23 mouse cellular contexts compared by ENCODE assay signal in the genomic region with DNA sequence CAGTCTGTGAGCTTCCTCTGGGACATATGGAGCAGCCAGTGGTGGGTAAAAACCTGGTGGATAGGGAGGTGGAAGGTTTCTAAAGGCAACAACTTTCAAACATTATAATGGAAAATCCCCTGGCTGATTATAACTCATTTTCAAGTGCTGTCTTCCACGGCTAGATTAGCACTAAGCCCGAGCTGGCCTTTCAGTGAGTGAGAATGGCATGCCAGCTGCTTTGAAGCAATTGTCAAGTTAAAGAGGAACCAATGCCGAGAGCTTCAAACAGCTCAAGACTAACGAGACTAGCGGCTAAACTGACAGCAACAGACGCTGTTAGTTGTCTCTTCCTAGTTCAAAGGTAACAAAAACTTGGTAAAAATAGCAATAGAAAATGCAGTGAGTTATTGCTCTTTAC.
DNase-seq lines count a peak whose midpoint lies in the region; ATAC-seq and TF ChIP-seq lines count a peak whose summit lies in the region.
"Had no signal": no experiment of that assay in that cellular context is flagged by ENCODE, and none has a peak within 500 bp of the region (broad histone marks: within the 10 kb centered on the region; RNA-seq: fewer than 3 reads in every experiment).

No protein-coding gene starts in this region.

- H3K4me1 ChIP-seq in forebrain, embryonic 10.5 days: peaks cover 16% of the 10 kb centered on the region
- H3K4me1 ChIP-seq in forebrain, embryonic 15.5 days: peaks cover 6% of the 10 kb centered on the region; the same call in 1 of the 2 replicates
- peaks cover 20% of the 10 kb centered on the region for H3K4me1 ChIP-seq in heart, embryonic 13.5 days
- H3K4me1 ChIP-seq in midbrain, embryonic 12.5 days: peaks cover 6% of the 10 kb centered on the region; the same call in 1 of the 2 replicates
- peaks cover 15% of the 10 kb centered on the region for H3K4me1 ChIP-seq in midbrain, embryonic 10.5 days
- H3K4me1 ChIP-seq: limb, embryonic 15.5 days; liver, embryonic 15.5 days; lung, embryonic 15.5 days; megakaryocyte, embryonic 14.5 days; neural tube, embryonic 12.5 days had no signal

- intact Hi-C loops in heart, postnatal 14 days (cut with DNase I): no loop called here

- TF ChIP-seq POLR2A in myocyte (IDR thresholded peaks at IDR 0.05; ENCODE audit: insufficient read length, low read depth): no peak

- no peaks in the 10 kb centered on the region for H3K79me2 ChIP-seq in myocyte (ENCODE audit: control insufficient read depth, insufficient read depth)

- WGBS in forebrain, embryonic 10.5 days: 22% methylated on average over 6 of the region's 6 CpGs
- 7% methylated on average over 6 of the region's 6 CpGs for WGBS in forebrain, embryonic 15.5 days
- WGBS in heart, embryonic 13.5 days: 22% methylated on average over 6 of the region's 6 CpGs
- WGBS in midbrain, embryonic 12.5 days: 12% methylated on average over 6 of the region's 6 CpGs
- WGBS in midbrain, embryonic 10.5 days: 21% methylated on average over 6 of the region's 6 CpGs

- H3K9me3 ChIP-seq in forebrain, embryonic 10.5 days: no peaks in the 10 kb centered on the region
- no peaks in the 10 kb centered on the region for H3K9me3 ChIP-seq in forebrain, embryonic 15.5 days
- no peaks in the 10 kb centered on the region for H3K9me3 ChIP-seq in heart, embryonic 13.5 days
- H3K9me3 ChIP-seq in midbrain, embryonic 12.5 days: no peaks in the 10 kb centered on the region
- H3K9me3 ChIP-seq in midbrain, embryonic 10.5 days (replicated peaks): no peaks in the 10 kb centered on the region
- H3K9me3 ChIP-seq: hindbrain, embryonic 13.5 days; limb, embryonic 15.5 days; liver, embryonic 15.5 days; lung, embryonic 15.5 days; megakaryocyte, embryonic 14.5 days; neural tube, embryonic 12.5 days had no signal

- no peaks in the 10 kb centered on the region for H3K36me3 ChIP-seq in forebrain, embryonic 10.5 days (replicated peaks)
- H3K36me3 ChIP-seq in forebrain, embryonic 15.5 days: no peaks in the 10 kb centered on the region
- no peaks in the 10 kb centered on the region for H3K36me3 ChIP-seq in heart, embryonic 13.5 days
- H3K36me3 ChIP-seq in midbrain, embryonic 12.5 days: no peaks in the 10 kb centered on the region
- no peaks in the 10 kb centered on the region for H3K36me3 ChIP-seq in midbrain, embryonic 10.5 days
- H3K36me3 ChIP-seq in myocyte (ENCODE audit: control insufficient read depth, insufficient read depth): no peaks in the 10 kb centered on the region
- H3K36me3 ChIP-seq: hindbrain, embryonic 13.5 days; limb, embryonic 15.5 days; liver, embryonic 15.5 days; lung, embryonic 15.5 days; neural tube, embryonic 12.5 days had no signal

- H3K9ac ChIP-seq in forebrain, embryonic 15.5 days (replicated peaks): no peak overlapping the region
- no peak overlapping the region for H3K9ac ChIP-seq in heart, embryonic 13.5 days
- H3K9ac ChIP-seq in midbrain, embryonic 12.5 days (replicated peaks): no peak overlapping the region
- H3K9ac ChIP-seq: hindbrain, embryonic 13.5 days; limb, embryonic 15.5 days; liver, embryonic 15.5 days; lung, embryonic 15.5 days; neural tube, embryonic 12.5 days had no signal

- H3K27me3 ChIP-seq in forebrain, embryonic 10.5 days (ENCODE audit: poor library complexity, severe bottlenecking): no peaks in the 10 kb centered on the region
- no peaks in the 10 kb centered on the region for H3K27me3 ChIP-seq in forebrain, embryonic 15.5 days
- H3K27me3 ChIP-seq in heart, embryonic 13.5 days (replicated peaks): no peaks in the 10 kb centered on the region
- no peaks in the 10 kb centered on the region for H3K27me3 ChIP-seq in midbrain, embryonic 12.5 days
- H3K27me3 ChIP-seq in midbrain, embryonic 10.5 days (ENCODE audit: low read depth, poor library complexity, severe bottlenecking): no peaks in the 10 kb centered on the region
- H3K27me3 ChIP-seq in myocyte (ENCODE audit: control insufficient read depth, insufficient read depth, insufficient read length): no peaks in the 10 kb centered on the region
- H3K27me3 ChIP-seq: hindbrain, embryonic 13.5 days; limb, embryonic 15.5 days; liver, embryonic 15.5 days; lung, embryonic 15.5 days; megakaryocyte, embryonic 14.5 days; neural tube, embryonic 12.5 days had no signal

- no peak overlapping the region for H3K4me2 ChIP-seq in forebrain, embryonic 15.5 days (replicated peaks)
- H3K4me2 ChIP-seq in heart, embryonic 13.5 days: peak overlapping the region; percentile 27; the same call in 1 of the 2 replicates
- H3K4me2 ChIP-seq in midbrain, embryonic 12.5 days (replicated peaks): no peak overlapping the region
- peak overlapping the region; percentile 41 for H3K4me2 ChIP-seq in myocyte (ENCODE audit: low read depth)
- H3K4me2 ChIP-seq: hindbrain, embryonic 13.5 days; limb, embryonic 15.5 days; liver, embryonic 15.5 days; lung, embryonic 15.5 days; neural tube, embryonic 12.5 days had no signal

- DNase-seq in forebrain, embryonic 10.5 days (ENCODE audit: extremely low spot score, low spot score): no peak
- DNase-seq in heart, postnatal 14 days: no peak
- no peak for DNase-seq in midbrain, embryonic 10.5 days (ENCODE audit: low spot score)
- DNase-seq: adrenal gland, postnatal 36 days; cerebellum, adult 11-12 months; cerebellum, postnatal 10 days; gastrocnemius, postnatal 36 days; kidney, adult 11 months; left cerebral cortex, postnatal 4 days; lung, postnatal 36 days; right cerebral cortex, postnatal 4 days; thymus, postnatal 14 days had no signal

- H3ac ChIP-seq in myocyte (ENCODE audit: control insufficient read depth, insufficient read length): no peak overlapping the region

- H3K27ac ChIP-seq in forebrain, embryonic 10.5 days: peak overlapping the region; percentile 20; the same call in 1 of the 2 replicates
- H3K27ac ChIP-seq in forebrain, embryonic 15.5 days (replicated peaks): no peak overlapping the region
- H3K27ac ChIP-seq in heart, embryonic 13.5 days (replicated peaks): peak overlapping the region; percentile 15; the same call in 1 of the 2 replicates
- no peak overlapping the region for H3K27ac ChIP-seq in midbrain, embryonic 12.5 days (replicated peaks)
- H3K27ac ChIP-seq in midbrain, embryonic 10.5 days (replicated peaks): no peak overlapping the region
- H3K27ac ChIP-seq: hindbrain, embryonic 13.5 days; kidney, postnatal 0 days; limb, embryonic 15.5 days; liver, embryonic 15.5 days; lung, embryonic 15.5 days; neural tube, embryonic 12.5 days had no signal

- no peak for ATAC-seq in forebrain, embryonic 15.5 days (replicated peaks)
- ATAC-seq in heart, embryonic 13.5 days (ENCODE audit: extremely low read depth, insufficient number of reproducible peaks, low FRiP score, low TSS enrichment): no peak
- peak; percentile 60; the same call in 1 of the 2 replicates for ATAC-seq in midbrain, embryonic 12.5 days (ENCODE audit: low FRiP score, low read depth)

- H3K4me3 ChIP-seq in forebrain, embryonic 10.5 days: no peak overlapping the region
- no peak overlapping the region for H3K4me3 ChIP-seq in forebrain, embryonic 15.5 days
- H3K4me3 ChIP-seq in heart, embryonic 13.5 days: no peak overlapping the region
- H3K4me3 ChIP-seq in midbrain, embryonic 12.5 days: no peak overlapping the region
- no peak overlapping the region for H3K4me3 ChIP-seq in midbrain, embryonic 10.5 days
- no peak overlapping the region for H3K4me3 ChIP-seq in myocyte
- H3K4me3 ChIP-seq: hindbrain, embryonic 13.5 days; limb, embryonic 15.5 days; liver, embryonic 15.5 days; lung, embryonic 15.5 days; megakaryocyte, embryonic 14.5 days; neural tube, embryonic 12.5 days had no signal

TF ChIP-seq in myocyte, 11 proteins besides CTCF, POLR2A, EP300 and RAD21:
- no peak for TF ChIP-seq USF1 (IDR thresholded peaks at IDR 0.05; ENCODE audit: low read depth)
- TF ChIP-seq SRF (IDR thresholded peaks at IDR 0.05; ENCODE audit: control insufficient read depth, insufficient read length, low read depth): no peak

Comparison
In these comparisons a context has a peak if more than half of its experiments do, and no peak if none do; other contexts are left out.
1. H3K27ac ChIP-seq: peak in forebrain, embryonic 10.5 days (single experiment) and heart, embryonic 13.5 days (single experiment); none in forebrain, embryonic 15.5 days (single experiment), midbrain, embryonic 12.5 days (single experiment) and midbrain, embryonic 10.5 days (single experiment).
2. H3K4me2 ChIP-seq: peak in heart, embryonic 13.5 days (single experiment) and myocyte (single experiment); none in forebrain, embryonic 15.5 days (single experiment) and midbrain, embryonic 12.5 days (single experiment).